Mouse (Mus musculus): Measurements from ENCODE around the gene Fam222b. TPM values are rescaled to one million over a fixed set of nuclear protein-coding genes. Genes with fewer than 3 reads are reported as not detected.

Fam222b gene
- total RNA-seq, 2 experiments from 2014 or later: 28.8 to 29.9 TPM

DNA sequence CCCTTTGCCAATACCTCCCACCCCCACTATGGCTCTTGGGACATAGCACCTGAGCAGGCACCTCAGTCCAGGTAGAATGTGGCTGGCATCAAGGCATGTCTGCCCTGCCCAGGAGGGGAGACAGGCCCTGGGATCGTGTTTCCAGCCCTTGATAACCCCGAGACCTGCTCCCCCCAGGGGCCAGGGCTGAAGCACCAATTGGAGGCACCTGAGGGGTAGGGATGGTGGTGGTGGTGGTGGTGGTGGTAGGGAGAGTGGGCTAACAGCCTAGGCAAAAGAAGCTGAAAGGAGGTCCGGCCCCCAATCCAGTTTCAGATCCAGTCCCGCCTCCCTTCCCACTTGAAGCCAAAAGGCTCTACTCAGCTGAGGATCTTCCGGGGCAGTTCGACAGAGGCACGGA, 65.1 kb downstream of the Fam222b start:
- no peak for DNase-seq (ENCODE audit: low spot score in 2 of 2)
- intact Hi-C loops (cut with DNase I): no loop called here

DNA sequence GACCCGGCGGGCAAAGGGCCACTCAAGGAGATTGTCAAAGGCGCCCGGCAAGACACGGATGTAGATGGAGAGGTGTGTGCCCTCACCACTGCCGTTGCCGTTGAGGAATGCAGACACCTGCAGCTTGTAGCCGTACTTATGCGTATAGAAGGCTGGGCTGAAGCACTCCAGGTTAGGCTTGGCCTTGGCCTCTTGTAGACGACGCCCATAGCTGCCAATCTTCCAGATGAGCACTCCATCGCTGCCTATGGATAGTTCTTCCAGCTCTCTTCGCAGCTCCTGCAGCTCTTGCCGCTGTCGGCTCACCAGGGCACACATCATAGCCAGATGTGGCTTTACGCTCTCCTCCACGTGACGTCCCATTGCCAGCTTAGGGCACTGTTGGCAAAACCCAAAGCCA, 65.7 kb downstream of the Fam222b start:
- DNase-seq (ENCODE audit: low spot score in 2 of 2): no peak
- intact Hi-C loops (cut with DNase I): no loop called here

DNA sequence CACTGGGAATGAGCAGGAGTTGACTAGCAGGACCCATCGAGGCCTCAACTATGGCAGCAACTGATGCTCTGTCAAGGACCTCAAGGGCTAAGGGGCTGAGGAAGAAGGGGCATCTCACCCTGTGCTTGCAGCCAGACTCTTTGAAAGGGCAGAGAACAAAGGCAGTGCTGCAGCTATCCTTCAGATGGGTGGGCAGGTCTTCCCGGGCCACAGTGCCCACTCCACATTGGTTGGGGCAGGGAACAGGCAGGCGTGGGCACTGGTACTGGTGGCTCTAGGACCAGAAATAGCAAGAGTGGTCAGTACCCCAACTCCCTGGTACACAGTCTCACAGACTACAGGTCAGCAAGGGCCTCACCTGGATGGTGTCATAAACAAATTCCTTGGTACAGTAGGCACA, 66.2 kb downstream of the Fam222b start:
- no peak for DNase-seq (ENCODE audit: low spot score in 2 of 2)
- intact Hi-C loops (cut with DNase I): no loop called here

DNA sequence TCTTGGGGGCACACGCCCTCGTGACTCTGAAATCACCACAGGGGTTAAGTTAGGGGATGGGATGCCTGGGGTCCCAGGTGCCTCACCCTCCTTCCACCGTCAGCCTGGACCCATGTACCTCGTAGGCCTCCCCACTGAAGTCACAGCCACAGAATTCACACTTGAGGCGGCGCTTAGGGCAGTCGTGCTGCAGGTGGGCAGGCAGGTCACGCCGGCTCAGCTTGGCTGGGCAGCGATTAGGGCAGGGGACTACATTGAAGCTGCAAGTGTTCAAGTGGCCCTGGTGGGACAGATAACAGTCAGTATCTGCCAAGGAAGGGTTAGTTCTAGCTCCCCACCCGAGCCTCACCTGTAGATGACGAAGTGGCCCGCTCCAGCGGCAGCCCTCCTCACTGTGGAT, 66.7 kb downstream of the Fam222b start:
- intact Hi-C loops (cut with DNase I): no loop called here
- DNase-seq (ENCODE audit: low spot score in 2 of 2): no peak

DNA sequence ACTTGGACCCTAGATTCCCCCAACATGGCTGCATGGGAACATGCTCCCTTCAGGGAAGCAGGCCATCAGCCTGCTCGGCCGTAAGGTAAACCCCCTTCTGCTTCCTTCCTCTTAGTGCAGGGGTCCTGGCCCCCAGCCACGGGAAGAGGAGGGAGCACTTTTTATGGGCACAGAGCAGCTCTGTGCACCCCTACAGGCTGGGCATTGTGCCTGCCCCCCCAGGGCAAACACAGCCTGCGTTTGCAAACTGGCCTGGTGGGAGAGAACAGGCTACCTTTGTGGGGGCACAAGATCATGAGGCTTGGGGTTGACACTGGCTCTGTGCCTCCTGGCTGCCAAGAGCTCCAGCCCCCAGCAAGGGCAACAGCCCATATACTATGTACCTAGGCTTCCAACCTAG, 67.5 kb downstream of the Fam222b start:
- DNase-seq (ENCODE audit: low spot score in 2 of 2): peak in 1 of 2 experiments; percentile 40
- intact Hi-C loops (cut with DNase I): no loop called here

DNA sequence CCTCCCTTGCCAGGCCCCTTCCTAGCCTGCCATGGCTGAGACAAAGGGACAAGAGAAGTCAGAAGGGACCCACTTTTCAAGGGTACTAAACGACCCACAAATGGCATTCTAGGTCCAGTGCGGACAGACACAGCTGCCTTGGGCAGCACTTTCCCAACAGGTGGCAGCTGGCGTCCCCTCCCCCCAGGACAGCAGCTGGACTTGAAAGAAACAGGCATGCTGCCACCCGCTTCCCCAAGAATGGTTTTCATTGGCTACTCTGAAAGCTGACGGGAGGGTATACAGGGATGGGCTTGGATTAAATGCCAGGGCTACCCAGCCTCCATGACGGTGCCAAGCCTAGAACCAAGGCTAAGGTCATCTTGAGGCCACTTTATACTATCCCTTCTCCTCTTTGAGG, 68.0 kb downstream of the Fam222b start:
- DNase-seq (ENCODE audit: low spot score in 2 of 2): peak; percentile 64 to 86
- intact Hi-C loops (cut with DNase I): no loop called here

DNA sequence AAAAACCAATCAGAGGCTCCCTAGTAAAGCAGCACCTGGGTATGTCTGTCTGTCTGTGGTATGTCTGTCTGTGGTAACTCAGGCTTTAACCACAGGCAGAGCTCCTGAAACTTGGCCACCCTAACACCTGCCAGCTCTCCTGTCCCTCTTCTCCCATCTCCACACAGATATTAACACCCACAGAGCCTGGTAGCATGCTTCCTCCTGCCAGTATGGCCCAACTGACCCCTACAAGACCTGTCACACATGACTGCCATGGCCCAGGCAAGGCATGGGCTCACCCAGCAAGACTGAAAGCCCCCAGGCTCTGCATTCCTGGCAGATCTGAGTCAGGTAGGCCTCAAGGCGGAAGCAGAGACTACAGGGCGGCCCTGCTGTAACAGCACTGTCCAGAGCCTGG, 68.6 kb downstream of the Fam222b start:
- intact Hi-C loops (cut with DNase I): no loop called here
- DNase-seq (ENCODE audit: low spot score in 2 of 2): no peak

DNA sequence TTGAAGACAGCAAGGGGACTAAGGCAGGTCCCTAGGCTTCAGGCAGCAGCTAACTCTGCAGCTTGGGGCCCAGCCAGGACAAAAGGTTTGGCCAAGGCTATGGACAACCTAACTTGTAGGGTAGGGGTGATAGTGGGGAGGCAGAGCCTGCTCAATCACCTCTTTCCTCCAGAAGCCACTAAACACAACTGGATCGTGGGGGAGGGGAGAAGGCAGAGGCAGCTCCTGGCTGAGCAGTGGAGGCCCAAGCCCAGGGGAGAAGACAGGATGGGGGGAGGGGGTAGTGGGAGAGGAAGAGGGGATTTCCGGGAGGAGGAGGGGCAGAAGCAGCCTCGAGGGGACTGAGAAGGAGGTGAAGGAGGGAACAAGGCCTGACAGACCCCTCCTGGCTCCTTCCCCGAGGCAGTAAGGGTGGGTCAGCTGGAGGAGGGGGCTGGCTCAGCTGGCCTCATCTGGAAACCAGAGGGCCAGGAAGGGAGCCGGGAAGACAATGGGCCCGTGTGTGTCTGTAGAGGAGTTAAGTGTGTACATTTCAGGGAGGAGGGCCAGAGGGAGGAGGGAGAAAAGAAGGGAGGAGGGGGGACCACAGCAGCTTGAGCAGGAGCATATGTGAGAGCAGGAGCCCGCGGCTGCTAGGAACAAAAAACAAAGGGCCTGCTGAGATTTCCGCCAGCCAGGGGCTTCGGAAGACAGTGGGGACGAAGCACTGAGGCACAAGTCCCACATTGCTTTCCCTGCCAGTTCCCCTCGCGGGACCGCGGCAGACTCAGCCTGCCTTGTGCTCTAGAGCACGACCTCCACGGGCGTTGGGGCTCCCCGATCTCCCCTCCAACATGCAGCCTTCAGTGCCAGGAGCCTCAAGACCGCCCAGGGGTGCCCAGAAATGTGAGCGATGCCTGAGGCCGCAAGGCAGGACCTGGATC, 69.5 kb downstream of the Fam222b start:
- intact Hi-C loops (cut with DNase I): no loop called here
- DNase-seq (ENCODE audit: low spot score in 2 of 2): peak in 1 of 2 experiments; percentile 45

DNA sequence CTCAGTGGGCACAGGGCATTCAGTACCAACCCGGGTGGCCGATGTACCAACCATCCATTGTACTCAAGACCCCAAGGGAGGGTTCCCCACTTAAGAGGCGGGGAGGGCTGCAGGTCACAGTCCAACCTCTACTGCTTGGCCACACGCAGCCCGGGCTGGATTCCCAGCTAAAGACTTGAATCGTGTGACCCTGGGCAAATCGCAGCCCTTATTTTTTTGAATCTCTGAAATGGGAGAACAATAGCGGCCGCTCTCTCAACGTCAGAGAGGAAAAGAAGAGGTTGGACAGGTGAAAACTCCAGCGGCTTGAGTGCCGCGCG, 70.1 kb downstream of the Fam222b start:
- DNase-seq (ENCODE audit: low spot score in 2 of 2): no peak
- intact Hi-C loops (cut with DNase I): no loop called here

DNA sequence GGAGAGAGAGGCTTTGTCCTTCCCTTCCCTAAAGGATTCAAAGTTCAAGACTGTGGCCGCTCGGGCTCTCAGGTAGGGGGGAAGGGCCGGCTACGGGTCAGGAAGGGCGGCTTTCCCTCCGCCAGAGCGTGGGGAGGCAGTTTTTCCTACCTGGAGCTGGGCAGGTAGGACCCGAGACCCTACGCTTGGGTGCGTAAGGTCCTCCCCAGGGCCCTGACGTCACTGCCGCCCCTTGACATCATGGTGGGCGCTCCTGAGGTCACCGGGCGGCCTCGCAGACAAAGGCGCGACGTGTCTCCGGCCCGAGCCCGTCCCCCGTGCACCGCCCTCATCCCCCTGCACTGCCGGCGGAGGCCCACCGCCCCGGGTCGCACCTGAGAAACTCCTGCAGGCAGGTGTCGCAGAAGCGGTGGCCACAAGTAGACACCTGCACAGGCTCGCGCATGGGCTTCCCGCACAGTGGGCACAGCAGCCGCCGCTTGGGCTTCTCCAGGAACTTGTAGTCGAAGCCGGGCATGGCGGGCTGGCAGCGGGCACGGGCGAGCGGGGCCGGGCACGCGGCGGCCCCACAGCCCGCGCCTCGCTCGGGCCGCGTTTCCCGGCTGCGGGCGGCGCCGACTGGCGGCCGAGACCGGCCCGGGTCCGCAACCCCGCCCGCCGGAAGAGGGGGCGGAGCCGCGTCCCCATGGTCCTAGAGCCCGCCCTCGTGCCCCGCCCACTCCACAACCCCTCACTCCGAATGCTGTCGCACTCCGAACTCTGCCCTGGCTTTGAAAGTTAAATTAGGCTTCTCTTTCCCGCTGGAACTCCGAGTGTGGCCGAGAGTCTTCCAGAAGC, 70.7 kb downstream of the Fam222b start, which contains the start of gene Traf4:
Gene Traf4, minus strand, starts transcription at position 666 of the 837 bp plus-strand sequence.
- intact Hi-C loops (cut with DNase I): no loop called here
- peak in 1 of 2 experiments; percentile 75 for DNase-seq (ENCODE audit: low spot score in 2 of 2)

DNA sequence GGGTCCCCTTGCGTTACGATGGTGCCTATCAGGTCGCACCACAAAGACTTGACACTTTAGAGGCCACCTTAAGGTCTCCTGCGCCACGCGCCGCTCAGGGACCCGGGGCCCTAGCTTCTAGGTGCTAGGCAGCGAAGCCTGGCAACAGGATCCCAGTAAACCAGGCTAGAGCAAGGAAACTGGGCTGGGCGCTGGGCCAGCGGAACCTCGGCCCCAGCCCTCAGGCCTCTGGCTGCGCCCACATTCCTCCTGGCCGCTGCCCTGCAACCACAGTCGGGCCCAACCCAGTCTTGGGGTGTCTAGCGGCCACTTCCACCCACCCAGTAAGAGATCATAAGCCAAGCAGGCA, 71.3 kb downstream of the Fam222b start:
- DNase-seq (ENCODE audit: low spot score in 2 of 2): peak in 1 of 2 experiments; percentile 42
- intact Hi-C loops (cut with DNase I): no loop called here

DNA sequence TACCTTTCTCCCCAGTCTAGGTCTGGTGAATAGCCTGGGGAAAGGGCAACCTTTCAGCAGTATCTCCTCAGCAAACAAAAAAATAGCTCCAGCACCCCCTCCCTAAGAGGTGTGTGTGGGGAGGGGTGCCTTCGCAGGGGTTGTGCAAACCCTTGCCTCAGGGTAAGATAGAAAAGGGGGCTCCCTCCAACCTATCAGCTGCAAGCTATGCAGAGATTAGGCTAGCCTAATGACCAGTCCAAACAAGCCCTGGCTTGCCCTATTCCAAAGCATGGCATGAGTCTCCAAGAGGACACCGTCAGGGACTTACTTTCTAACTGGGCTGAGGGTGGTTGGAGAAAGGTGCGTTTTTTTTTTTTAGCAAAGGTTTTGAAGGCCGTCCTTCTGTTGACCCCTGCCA, 71.7 kb downstream of the Fam222b start:
- intact Hi-C loops (cut with DNase I): no loop called here
- no peak for DNase-seq (ENCODE audit: low spot score in 2 of 2)

DNA sequence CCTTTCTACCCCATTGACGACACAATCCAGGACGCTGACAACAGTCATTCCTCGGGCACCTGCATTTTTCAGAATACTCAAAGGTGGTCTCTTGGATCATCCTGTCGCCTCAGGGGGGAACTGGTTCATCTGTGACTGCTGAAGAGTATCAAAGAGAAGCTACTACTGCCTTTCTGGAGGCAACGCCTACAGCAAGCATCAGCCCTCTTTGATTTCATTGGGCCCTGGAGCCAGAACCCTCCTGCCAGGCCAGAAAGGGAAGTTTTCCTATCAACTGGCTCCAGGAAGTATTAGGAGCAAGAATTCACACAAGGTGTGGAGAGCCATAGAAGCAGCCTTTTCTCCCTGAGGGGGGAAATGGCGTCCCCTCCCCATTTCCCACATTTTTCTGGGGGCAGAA, 72.2 kb downstream of the Fam222b start:
- intact Hi-C loops (cut with DNase I): no loop called here
- DNase-seq (ENCODE audit: low spot score in 2 of 2): no peak

DNA sequence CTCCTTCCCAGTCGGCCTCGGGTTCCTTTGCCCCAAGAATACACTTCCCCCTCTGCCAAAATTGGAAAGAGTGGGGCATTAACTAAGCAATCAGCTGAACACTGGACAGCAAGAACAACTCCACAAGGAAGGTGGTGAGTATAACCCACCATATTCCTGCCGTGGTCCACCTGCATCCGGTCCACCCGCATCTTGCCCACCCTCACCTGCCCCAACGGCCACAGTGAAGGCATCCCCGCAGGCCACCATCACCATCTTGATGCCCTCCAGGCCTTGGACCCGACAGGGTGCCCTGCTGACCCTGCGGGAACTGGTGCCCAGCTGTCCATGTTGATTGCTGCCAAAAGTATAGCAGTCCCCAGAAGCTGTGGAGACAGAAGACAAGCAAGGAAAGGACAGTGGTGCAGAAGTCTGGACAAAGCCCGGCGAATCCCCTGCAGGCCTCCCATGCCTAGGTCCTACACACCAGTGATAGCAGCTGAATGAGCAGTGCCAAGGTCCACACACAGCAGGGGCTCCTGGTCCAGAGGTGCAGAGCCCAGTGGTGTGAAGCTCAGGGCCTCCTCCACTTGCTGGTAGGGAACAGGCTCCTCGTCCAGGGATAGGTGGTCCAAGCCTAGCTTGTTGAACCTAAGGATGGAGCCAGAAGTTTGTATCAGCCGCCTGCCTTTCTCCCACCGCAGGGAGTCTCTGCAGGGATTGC, 72.9 kb downstream of the Fam222b start:
- intact Hi-C loops (cut with DNase I): no loop called here
- no peak for DNase-seq (ENCODE audit: low spot score in 2 of 2)

DNA sequence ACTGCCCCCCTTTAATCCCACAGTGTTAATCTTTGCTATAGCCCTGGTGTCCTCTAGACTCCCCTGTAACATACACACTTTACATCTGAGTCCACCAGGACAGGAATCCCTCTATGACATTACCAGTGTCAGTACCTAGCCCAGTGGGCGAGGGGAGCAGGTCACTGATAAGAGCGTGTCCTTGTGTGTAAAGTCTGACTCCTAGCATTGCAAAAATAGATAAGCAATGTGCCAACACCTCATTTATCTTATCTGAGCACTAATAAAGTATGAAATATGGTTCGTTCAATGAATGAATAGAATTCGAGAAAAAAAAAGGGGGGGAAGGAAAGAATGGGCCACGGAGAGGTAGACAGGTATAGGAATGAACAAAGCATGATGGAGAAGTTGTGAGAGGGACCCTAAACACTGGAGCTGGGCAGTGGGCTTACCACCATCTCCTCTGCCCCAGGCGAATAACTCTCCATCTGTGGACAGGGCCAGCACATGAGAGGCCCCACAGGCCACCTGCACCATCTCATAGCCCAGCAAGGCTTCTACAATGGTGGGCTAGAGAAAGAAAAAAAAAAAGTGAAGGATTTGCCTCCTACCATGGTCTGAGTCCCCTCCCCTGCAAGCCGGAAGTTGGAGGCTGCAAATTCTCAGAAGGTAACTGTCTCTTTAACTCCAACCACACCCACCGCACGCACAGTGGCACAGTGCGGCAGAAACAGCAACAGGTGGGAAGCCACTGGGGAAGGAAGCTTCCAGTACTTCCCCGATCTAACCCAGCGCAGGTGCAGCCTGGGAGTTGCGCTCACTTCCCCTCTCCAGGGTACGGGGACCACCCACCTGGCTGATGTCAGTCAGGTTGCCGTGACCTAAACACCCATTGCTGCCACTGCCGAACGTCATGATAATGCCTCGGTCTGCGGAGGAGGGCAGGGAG, 74.3 kb downstream of the Fam222b start:
- DNase-seq (ENCODE audit: low spot score in 2 of 2): no peak
- intact Hi-C loops (cut with DNase I): no loop called here

DNA sequence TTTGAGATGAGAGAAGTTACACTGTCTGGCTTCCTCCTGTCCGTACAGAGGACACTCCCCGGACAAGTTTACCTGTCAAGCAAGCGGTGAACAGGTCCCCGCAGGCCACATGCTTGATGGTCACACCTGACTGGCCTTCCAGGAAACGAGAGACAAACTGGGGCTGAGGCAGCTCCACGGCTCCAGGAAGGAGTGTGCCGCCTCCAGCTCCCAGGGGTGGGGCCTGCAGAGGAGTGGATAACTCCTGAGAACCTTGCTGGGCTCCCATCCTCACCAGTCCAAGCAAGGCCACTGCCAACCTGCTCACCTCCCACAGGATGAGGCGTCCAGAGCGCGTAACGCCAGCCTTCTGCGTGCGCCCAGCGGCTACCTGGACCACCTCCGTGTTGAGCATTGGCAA, 75.8 kb downstream of the Fam222b start:
- intact Hi-C loops (cut with DNase I): no loop called here

DNA sequence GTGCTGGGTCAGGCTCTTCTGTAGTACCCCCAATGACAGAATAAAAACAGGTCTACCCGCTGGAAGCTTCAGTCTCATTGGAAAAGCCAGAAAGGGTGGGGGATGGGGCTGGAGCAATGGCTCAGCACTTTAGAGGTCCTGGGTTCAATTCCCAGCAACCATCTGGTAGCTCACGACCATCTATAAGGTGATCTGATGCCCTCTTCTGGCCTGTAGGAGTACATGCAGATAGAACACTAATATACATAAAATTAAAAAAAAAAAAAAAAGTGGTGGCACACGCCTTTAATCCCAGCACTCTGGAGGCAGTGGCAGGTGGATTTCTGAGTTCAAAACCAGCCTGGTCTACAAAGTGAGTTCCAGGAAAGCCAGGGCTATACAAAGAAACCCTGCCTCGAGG, 76.9 kb downstream of the Fam222b start:
- DNase-seq (ENCODE audit: low spot score in 2 of 2): no peak
- intact Hi-C loops (cut with DNase I): no loop called here

More for the DNA sequence above, 75.8 kb downstream of the Fam222b start:
- no peak for DNase-seq (ENCODE audit: low spot score in 2 of 2)

DNA sequence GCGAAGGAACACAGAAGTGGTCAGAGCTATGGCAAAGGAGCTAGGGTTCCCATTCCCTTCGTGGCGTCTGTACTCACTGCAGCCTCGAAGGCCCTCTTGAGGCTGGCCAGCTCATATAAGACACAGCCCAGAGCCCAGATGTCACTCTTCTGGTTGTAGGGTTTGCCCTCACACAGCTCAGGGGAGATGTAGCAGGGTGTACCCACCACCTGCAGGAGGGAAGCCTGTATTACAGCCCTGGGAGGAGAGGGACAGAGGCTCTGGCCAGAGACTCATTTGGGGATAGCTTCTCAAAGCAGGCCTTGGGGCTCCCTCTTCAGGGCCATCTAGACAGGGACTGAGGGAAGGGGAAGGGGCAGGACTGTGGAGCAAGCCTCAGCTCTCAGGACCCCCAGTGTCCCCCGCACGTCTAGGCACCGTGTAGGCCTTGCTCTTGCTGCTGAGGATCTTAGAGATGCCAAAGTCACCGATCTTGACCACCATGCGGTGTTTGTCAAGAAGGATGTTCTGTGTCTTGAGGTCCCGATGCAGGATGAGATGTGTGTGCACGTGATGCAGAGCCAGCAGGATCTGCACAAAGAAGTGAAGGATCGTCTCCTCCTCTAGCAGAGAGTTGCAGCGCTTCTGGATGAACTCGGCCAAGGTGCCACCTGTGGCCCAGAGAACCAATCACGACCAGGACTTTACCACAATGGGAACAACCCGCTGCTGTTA, 77.7 kb downstream of the Fam222b start:
- intact Hi-C loops (cut with DNase I): no loop called here
- DNase-seq (ENCODE audit: low spot score in 2 of 2): no peak

Data from left cerebral cortex, postnatal 14 days (tissue).